Mouse (Mus musculus) left cerebral cortex, adult 11 months (tissue): ENCODE results near the gene Tmem100.
A peak's percentile ranks its signal among the peaks of the same experiment; 100 is the strongest.

Experiments
- DNase-seq: peaks from one replicate; pipeline ENCODE4 v3.0.0; 2022; ENCODE audit warnings: low spot score

Tmem100 gene

DNA sequence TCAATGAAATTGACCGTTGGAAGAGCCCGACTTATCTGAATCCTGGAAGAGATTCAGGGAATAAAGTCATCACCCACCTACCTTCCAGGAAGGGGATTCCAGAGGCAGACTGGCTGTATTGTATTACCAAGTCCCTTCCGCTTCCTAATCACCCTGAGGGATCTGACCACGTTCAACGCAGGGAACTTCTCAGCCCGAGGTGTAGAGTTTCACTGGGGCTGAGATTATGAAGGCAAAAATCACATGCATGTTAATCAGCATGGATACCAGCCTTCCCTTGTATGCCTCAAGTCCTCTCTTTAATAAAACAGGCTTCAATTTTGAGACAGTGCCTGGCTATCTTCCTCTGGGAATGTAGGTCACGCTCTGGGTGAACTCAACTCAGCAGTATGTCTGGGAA is 14.9 kb upstream of the Tmem100 start:
- DNase-seq, result no peak

DNA sequence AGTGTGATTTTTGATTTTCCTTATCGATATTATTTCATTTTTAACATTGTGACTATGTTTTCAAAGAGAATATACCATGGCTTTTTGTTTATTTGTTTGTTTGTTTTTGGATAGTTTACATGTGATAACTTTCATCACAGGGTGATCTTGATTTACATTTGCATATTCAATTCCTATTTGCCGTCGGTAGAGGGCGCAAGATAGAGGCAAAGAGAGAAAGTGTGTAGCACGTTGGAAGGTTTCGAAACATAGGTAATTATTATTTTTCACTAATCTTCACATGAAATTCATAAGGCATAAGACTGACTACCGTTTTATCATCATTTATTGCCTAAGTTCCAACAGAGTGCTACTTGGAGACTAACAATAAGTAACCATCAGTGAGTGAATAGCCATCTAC is 11.0 kb upstream of the Tmem100 start:
- DNase-seq, result no peak

DNA sequence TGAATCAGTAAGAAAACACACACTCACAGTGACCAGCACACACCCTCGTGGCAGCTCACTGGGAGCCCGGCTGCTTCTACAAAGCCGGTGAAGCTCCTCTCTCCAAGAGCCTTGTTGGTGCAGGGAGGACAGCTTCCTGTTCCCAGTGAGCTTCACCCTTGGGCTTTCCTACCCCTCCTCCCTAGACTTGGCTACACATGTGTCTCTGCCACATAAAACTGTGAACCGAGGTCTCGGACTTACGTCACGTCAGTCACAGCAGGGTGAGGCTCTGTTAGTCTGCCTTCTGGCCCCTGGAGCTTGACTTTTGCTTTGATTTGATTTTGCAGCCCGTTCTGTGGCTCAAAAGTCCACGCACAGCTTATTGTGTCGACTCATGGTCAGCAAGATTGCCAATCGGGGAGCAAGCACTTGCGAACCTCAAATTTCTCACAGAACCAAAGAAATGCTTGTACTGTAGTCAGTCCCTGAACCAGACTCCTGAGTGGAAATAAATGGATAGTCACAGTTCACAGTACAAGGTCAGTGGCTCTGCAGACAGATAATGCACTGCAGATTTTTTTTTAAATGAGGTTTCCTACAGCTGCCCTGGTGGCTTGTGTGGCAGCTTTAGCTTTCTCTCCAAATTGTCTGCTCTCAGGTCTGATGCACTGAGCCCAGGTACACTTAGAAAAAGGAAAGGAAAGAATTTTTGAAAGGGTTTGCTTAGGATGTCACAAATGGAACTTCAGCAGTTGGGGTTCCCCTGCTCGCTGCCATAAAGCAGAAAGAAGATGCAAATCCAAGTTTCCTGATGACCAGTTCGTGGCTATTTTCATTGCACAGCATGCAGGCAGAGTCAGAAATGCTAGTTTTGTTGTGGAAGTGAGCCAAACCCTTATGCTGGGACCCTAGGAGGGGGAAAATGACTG is 4.0 kb upstream of the Tmem100 start:
- no peak for DNase-seq

DNA sequence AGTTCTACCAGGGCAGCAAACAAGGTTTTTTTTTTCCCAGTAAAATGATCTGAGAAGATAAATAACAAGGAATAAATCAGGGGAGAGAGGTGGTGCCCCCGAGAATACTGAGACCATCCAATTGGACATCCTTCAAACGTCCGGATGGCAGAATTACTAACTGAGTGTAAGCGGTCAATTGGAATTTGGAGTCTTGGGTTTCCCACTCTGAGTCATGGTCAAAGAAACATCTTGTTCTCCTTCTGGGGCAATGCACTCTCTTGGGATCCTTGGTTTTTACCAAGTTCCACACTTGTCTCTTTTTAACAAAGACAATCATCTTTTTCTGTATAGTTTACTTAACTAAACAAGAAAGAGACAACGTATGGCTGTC is 3.4 kb upstream of the Tmem100 start:
- DNase-seq, result no peak

DNA sequence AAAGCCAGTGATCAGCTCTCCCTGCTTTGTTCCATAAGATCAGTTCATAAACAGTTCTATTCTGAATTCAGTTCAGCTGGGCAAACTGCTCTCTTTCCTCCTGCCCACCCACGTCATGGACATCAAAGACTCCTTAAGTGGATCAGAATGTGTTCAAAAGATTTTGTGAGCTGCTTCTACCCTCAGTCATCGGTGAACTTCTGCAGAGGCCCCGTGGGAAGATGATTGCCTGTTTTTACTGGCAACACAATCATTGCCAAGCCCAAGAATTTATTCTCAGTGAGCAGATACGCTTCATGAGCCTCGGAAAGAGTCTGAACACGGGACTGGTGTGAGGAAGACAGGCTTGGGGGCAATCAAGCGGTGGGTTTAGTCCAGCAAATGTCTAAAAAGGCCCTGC is 2.9 kb upstream of the Tmem100 start:
- DNase-seq, result no peak

DNA sequence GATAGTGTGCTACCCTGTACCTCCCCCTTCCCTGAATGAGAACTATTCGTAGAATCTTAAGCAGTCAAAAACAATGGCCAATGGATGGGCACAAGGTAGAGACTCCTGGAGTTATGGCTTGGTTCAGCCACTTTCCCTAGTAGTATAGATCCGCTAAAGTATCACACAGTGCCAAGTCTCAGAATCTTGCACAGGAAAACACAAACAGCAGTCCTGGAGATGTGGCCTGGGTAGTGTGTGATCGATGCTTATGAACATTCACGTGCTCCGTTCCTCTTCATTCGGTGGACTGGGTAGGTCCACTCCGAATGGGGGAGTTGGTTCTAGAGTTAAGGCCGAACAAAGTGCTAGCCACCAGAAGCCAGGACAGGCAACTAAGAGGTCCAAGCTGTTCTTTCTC is 1.4 kb upstream of the Tmem100 start:
- DNase-seq, result no peak

DNA sequence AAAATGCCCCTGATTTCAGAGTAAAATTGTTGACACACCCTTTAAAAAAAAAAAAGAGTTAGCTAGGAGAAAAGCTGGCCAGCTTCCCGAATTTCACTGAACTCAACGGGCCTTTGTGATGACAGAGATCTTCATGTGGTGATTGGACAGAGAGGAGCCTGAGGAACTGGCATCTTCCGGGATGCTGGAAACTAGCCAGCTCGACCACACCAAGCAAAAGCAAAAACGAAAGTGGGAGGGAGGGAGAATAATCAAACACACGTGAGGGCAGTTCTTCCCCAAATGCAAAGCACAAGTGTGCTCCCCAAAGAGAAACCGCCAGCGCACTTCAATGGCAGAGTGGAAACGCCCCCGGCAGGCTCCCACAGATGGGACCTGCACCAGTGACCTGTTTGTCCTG is 794 bp upstream of the Tmem100 start:
- no peak for DNase-seq

DNA sequence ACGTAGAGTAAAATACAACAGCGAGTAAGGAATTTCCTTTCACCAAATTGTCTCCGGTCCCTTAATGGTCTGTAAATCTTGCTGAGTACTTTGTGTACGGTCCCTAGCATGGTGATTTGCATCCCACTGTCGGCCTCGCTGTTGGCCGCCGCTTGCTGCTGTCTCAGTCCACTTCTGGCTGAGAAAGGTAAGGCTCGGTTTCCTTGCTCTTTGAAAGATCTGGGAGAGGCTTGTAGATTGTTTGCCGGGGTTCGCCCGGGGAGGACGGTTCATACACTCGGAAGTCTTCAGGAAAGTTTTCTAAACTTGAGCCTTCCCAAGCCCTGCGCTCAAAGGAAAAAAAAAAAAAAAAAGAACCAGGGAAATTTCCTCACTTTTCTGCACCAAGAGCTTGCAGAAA is 409 bp downstream of the Tmem100 start:
- no peak for DNase-seq

DNA sequence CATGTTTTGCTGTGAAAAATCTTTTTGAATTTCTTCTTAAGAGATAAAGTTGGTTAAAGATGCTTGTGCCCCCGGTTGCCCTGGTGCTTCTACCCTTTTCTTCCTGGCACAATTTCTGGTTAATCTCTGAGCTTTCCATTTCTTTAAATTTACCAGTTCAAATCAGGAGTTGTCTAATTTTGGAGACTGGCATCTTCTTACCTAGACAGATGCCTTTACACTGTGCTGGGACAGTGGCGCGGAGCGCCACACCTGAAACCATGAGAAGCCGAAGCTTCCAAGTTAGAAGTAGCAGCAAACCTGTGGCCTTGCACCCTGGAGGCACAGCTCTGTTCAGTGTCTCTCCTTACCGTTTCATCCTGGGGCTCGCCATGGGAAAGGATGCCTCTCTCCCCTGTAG is 928 bp downstream of the Tmem100 start:
- no peak for DNase-seq

DNA sequence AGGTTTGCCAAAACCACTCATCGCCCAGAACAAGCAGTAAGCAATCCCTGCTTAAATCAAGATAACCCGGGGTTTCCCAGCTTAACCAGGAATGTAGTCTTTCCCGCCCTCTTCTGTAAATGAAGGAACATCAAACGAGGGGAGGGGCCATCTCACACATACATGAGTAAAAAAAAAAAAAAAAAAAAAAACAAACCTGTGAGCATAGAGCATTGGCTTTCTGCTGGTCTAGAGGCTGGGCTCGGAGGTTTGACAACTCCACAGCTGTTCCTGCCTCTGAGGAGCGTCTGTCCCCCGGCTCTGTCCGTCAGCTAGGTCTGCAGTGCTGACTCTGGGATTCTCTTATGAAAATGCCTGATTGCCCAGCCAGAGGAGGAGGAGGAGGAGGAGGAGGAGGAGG is 2.7 kb downstream of the Tmem100 start:
- DNase-seq, result no peak

DNA sequence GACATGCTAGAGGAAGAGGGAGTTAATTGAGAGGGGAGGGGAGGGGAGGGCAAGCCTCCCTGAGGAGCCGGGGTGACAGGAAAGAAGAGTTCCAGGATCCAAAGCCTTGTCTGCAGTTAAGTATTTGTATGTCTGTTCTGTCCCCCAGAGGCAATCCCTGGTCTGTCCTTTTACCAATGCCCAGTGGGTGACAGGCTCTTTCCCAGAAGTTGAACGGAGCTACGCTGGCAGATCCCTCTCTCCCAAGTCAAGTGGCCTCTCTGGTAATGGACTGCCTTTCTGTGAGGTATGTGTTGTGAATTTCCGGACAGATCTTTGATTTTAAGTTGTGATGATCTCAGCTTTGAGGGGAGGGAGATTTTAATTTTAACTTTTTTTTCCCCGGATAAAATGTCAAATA is 3.3 kb downstream of the Tmem100 start:
- no peak for DNase-seq

DNA sequence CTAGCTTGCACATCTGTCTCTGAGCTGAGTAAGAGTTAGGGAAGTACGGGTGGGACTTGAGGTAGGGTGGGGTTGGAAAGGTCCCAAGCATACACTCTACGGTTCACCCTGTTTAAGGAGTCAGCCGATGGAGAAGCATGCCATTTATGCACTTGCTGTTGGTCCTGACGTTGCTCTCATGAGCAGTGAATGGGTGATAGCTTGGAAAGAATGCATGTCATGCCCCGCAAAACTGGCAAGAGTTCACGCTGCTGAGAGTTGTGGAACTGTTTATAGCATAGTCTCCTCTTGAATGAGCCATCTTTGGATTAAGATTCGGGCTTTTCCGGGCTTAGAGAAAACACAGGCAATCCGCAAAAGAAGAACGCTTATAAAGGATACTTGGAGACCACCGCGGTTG is 4.5 kb downstream of the Tmem100 start:
- no peak for DNase-seq

DNA sequence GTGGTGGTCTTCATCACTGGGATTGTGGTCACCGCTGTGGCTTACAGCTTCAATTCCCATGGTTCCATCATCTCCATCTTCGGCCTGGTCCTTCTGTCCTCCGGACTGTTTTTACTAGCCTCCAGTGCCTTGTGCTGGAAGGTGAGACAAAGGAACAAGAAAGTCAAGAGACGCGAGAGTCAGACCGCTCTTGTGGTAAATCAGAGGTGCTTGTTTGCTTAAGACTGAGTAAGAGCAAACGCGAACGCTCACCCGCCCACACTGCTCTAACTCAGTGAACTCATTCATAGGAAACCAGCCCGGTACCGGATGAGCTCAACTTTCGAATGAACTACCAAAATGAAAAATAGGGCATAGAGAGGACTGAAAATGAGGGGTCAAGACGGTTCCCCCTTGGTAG is 5.4 kb downstream of the Tmem100 start:
- DNase-seq, result no peak

DNA sequence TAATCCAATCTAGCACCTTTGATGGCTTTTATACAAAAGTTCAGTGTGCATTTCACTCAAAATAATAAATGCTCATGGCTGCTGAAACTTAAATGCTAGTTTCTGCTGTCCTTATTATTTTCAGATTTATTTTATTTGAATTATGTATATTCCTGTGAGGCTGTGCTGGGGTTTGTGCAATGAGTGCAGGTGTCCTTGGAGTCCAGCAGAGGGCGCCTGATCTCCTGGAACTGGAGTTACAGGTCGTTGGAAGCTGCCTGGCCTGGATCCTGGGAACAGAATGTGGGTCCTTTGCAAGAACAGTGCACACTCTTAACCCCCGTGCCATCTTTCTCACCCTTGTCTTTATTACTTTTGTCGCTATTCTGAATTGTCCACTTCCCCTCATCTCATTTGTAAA is 6.3 kb downstream of the Tmem100 start:
- no peak for DNase-seq

DNA sequence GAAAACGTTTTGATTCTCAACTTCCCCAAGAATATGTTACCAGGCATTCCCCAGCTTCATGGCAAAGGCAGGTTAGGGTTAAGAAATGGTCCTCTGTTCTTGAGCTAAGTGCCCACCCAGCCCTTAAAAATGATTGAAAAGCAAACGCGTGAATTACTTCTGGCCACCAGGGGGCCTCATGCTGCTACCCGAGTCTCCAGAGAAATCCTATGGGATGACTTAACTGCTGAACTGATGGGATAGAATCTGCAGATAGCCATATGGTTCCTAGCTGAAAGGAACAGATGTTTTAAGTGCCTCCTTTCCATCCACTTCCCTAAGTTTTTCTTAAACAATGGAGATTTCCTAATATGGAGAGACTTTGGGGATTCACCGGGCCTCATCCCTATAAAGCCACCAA is 7.9 kb downstream of the Tmem100 start:
- no peak for DNase-seq

DNA sequence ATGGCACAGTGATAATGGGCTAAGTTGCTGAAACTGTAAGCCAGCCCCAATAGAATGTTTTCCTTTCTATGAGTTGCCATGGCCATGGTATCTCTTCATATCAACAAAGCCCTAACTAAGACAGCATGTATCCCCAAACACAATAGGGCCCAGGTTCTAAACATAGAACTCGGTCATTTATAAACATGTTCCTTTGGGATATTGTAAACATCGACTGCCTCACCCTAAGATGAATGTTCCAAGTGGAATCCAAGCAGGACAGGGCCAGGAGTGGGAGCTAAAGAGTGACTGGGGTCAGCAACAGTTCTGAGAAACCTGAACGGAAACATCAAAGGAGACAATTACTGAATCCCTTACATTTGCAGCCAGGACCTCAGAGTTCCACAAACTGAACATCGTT is 14.3 kb downstream of the Tmem100 start:
- DNase-seq, result no peak

DNA sequence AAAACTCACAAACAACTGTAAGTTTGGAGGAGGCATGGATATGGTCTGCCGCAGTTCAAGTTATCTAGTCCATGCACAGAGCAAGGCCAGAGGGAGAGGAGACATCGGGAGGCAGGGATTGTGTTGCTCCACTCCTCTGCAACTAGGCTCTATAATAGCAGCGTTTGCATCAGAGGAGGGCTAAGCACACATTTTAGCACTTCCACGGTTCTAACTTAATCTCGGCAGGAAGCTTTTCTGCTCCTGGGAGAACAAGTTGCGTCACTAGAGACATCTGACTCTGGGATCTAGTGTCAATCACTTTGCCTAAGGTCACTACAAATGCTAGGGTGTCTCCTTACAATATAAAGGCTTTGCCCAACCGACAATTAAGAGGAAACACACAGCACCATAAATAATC is 16.1 kb downstream of the Tmem100 start:
- DNase-seq, result no peak

DNA sequence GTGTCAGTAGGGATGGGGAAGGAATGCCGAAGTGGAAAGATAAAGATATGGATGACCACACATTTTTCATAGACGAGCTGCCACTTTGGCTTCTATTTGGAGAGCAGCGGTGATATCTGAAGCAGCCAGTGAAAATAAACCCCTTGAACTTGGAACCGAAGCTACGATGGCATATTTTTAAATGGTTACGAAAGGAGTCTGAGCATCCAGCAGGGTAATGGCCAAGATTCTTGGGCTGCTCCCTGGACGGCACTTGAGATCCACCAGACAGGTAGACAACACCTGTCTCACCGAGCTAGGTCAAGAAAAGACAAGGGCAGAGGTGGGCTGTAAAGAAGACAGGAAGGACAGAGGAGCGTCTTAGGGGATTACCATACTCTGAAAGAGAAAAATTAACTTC is 17.1 kb downstream of the Tmem100 start:
- no peak for DNase-seq

DNA sequence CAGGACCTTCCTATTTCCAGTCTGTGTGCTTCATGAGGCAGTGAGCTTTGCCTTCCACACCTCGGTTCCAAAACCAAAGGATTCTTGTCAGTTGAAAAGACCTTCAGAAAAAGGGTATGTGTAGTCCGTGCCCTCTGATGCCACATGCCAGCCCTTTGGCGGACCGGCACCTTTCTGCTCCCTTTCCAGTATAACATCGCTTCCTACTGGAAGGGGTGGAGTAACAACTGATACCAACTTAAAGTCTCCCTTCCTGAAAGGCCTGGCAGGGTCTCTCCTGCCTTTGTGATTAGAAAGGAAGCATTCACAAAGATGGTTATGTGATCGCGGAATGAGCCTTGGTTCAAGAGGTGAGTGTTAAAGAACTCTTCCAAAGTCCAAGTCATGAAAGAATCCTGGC is 19.9 kb downstream of the Tmem100 start:
- DNase-seq, result no peak

DNA sequence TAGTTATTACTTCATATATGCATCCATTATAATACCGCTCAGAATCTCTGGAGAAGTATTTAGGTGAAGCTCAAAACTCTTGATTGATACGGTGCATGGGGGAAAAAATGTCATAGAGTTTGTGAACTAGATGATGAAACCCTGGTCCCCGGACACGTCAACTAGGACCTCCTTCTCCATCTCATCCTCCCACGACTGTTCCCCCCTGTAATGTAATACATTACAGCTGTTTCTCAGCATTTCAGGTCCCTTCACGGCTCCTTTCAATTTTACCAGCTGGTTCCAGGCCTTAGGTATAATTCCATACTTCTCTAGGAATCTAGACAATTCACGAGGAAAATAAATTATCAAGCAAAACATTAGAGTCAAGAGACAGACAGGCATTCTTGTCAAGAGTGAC is 22.6 kb downstream of the Tmem100 start:
- no peak for DNase-seq

DNA sequence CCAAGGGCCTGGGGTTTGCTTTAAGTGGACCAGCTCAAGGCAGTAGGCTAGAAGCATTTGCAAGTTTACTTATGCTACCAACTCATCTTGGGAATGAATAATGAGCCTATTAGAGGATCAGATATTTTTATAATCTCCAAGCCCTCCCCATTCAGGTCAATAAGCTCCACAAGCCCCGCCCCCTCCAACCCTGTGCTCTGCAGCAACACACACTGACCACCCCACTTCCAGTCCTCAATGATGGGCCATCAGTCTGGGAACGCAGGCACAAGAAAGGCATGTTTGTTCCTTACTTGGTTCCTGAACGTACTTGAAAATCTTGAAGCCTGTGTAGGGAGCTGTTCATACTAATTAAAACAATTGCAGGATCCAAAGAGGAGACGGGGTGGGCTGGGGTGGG is 23.7 kb downstream of the Tmem100 start:
- no peak for DNase-seq

DNA sequence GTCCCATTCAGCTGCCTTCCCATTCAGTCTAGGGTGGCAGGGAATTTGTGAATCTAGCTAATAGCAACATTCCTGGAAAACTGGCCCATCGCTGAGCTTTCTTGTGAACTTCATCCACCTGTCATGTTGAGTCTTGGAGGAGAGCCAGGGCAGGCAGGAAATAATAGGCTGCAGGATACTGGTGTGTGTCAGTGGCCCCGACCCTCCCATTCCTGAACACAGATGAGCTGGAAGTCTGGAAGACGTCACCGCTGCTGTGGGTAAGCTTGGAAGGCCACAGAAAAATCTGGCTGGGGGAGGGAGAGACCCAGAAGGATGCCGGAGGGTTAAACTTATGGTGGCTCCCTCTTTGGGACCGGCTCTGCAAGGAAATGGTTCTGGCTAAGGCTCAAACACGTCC is 24.3 kb downstream of the Tmem100 start:
- no peak for DNase-seq

DNA sequence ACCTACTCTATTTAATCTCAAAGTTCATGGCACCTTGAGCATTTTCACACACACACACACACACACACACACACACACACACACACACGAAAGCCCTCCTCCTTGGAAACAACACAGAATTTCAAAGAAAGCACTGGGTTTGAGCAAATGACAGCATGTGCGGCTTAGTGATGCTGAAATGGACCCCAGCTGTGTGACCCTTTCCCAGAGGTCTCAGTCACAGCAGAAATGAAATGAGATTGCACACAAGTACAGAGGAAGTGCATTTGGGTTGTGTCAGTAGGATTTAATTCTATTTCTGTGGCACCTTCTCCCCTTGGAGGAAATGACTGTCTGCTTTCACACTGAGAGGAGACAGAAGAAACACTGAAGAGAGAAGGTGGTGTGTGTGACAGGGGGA is 26.9 kb downstream of the Tmem100 start:
- DNase-seq, result peak; percentile 10

DNA sequence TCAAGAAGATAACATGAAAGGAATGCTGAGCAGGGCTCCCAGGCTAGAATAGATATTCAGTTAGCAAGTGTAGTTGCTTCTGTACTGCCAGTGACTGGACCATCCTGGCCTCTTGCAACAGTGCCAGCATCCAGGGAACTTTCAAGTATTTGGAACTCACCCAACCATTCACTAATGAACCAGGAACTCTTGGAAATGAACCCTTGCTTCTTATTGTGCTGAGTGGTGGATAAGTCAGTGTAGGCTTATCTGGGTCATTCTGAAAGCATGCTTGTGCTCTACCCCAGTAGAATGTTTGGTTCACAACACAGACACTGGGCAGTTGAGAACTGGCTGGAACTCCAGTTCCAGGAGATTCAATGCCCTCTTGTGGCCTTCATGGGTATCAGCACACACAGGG is 29.1 kb downstream of the Tmem100 start:
- DNase-seq, result no peak

DNA sequence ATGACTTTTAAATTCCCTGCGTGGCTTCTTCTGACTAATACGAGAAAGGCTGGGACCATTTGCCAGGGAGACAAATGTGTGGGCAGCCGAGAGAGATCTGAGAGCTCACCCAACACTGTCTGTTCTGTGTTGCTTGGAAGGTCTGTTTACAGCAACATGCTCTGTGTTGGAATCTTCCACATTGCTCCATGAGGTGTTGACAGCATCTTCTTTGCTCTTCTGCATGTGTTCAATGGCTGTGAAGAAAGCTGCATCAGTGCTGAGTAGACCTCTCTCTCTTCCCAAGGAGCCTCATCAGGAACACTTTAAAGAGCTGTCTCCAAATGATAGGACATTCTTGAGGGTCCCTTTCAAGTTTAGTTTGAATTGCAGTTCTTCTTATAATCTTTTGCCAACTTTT is 32.5 kb downstream of the Tmem100 start:
- no peak for DNase-seq
